Mouse (Mus musculus) gonadal fat pad, adult 2 months (tissue): ENCODE data around the gene Cdc42bpb. TPM values are rescaled to one million over a fixed set of nuclear protein-coding genes. Genes with fewer than 3 reads are reported as not detected.

ENCODE experiments used
- DNase-seq: peaks from one replicate; pipeline ENCODE4 v3.0.0-alpha.2; 2012; ENCODE audit warnings: low read depth
- polyA plus RNA-seq: library from polyadenylated mRNA; depleted of rRNA; stranded (reverse); fragments of >200 nt; gene quantifications from 2 replicates; pipeline ENCODE4 v1.2.3, GENCODE M21; 2012; rRNA removed

The Cdc42bpb gene
- 162 and 170 TPM in 2 replicates for polyA plus RNA-seq

DNA sequence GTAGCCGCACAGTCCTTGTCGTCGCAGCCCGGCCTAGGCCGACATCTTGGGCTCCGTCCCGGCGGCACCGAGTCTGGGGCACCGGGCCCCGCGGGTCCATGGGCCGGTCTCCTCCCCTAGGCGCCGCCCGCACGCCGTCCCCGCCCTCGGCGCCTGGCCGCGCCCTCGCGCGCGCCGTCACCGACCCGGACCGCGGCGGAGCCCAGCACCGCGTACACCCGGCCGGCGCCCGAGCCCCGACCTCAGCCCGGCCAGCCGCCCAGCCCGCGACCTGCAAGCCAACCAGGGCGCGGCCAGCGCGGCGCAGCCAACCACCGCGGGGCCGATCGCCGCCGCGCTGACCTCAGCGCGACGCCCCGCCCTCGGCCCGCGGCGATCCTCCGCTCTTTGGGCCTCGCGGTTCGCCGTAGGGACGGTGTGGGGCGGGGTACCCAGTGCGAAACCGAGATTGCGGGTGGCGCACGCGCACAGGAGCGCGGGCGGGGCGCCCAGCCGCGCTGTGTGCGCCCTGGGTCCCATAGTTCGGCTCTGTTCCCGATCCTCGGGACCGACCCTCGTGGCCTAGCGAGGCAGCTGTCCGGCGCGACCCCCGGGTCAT is at the start of gene Cdc42bpb:
TSS of gene Cdc42bpb (minus strand) at position 343 of the 598 bp plus-strand sequence.
- no peak for DNase-seq

DNA sequence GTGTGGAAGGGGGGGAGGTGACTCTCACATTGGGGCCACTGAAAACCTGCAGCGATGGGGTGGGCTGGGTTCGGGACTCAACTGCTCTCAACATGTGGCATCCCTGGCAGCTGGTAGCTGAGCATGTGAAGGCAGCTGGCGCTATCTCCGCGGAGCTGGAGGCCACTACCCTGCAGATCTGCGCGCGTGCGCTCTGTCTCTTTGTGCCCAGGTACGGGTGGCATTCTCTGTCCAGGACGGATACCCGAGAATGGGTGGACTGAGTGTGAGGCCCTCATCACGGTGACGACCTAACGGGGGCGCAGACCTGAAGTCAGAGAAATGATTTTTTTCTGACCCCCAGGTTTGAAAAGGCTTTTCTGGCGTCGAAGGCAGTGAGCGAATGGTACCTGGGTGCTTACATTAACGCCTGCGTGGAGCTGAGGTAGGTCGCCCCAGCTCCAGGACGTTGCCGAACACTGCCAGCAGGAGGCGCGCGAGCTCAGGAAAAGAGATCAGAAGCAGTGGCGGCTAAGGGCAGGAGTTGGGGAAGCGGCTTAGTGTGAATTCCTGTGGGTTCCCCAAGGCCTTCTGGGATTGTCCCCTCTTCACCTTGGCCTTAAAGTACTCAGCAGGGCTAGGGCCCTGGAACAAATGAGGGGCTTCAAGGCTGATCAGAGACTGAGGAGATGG is 48.4 kb upstream of the Cdc42bpb start:
- no peak for DNase-seq

DNA sequence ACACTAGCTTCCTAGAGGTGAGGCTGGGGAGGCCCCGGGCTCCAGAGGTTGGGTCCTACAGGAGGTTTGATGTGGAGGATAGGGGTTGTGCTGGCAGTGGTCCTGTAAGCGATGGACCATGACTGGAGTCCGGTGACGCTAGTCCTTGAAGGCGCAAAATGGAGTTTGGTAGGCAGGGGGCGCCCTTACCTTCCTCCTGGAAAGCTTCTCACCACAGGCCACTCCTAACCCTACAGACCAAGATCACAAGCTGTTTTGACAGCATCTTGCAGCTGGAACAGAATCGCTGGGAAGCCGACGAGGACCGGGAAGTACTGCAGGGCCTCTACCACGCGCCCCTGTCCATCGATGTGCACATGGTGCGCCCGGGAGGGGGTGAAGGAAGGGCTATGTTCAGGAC is 47.7 kb upstream of the Cdc42bpb start:
- DNase-seq: no peak

DNA sequence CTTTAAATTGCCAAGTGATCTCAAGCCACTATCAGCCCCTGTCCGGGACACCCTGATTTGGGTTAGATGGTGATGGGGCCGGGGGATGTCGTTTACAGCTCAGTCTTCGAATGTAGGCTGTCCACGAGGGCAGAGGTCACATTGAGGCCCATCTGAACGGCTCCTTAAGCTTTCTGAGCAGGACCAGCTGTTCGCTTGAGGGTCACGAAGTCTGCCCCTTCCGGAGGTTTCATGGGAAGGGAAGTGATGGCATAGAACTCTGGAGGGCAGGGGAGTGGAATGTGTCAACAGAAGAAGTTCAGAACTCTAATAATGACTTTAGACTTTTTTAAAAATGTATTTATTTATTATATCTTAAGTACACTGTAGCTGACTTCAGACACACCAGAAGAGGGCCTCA is 47.0 kb upstream of the Cdc42bpb start:
- DNase-seq: no peak

DNA sequence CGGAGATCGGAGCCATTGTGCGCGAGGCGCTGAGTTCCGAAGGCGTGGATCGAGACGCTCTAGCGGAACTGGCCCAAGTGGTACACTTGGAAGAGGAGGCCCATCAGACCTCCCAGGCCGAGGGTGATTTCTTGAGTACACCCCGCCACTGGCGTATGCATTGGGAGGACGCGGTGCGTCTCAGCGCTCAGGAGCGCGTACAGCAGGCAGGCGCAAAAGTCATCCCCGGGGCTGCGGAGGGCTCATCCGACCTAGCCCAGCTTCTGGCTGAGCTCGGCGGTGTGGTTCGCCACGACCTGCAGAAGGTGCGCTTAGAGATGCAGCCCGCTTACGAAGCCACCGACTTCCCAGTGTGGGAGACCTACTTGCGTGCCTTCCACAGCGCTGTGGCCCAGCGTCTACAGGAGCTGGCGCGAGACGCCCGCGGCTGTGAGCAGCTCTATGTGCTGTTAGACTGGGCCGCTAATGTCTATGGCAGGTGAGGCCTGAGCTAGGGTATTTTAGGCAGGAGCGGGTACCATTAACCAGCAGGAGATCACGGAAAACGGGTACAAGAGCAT is 46.1 kb upstream of the Cdc42bpb start:
- DNase-seq: no peak

DNA sequence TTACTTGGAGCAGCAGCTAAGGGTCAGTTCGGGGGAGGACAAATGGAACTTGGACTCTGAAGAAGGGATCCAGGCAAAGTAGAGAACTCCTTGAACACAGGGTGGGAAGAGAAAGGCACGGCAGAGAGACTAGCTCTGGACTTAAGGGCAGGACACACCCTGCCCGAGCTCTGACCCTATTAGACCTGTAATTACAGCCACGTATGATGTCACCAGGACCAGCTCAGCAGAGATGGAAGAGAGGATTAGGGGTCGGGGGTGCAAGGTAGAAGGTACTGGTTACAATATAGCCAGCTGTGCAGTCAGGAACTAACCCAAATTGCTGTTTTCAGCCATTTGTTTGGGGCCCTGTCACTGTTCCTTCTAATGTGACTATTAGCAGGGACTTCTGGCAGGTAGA is 45.3 kb upstream of the Cdc42bpb start:
- no peak for DNase-seq

DNA sequence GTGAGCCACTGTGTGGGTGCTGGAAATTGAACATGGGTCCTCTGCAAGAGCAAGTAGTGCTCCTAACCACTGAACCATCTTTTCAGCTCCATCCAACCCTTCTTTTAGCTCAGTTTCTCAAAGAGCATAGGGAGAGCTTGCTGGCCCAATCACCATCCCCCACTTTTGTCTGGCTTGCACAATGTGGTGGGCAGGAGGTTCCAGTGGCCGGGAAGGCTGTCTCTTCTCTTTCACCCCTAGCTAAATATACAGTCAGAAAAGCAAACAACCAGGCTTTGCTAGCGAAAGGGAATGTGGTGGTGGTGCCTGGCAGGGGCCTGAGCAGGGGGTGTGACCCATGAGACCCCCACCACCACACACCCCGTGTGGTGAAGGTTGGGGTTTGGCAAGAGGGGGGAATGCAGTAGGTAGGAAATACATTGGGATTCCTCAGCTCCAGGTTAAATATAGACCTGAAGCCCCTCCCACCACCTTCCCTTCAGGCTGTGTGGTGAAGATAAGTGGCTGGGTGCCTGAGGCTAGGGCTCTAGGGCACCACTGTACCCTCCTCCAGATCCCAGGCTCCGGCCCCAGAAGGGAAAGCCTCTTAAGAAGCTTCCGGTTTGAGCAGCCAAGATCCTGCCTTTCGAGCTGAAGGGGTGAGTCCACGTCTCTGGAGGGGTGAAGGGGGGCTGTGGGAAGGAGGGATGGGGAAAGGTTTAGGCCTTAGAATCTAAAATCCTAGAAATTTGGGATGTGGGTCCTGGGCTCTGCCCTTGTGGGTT is 43.6 kb upstream of the Cdc42bpb start:
- no peak for DNase-seq

DNA sequence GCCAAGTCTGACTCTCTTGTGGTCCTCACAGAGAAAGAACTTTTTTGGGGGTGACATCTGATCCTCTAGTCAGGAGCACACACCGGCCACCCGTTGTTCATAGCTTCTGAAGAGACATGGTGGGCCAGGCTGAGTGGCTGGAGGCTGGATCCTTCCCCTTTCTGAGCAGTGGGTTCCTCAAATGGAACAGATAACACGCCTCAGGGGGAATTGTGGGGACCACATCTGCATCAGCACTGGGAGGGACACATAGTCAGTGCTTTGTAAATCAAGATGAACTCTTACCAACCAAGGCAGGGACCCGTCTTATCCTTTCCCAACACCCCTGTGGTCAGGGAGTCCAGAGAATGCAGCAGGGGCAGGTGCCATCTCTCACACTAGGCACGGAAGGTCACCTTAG is 42.4 kb upstream of the Cdc42bpb start:
- DNase-seq: no peak

DNA sequence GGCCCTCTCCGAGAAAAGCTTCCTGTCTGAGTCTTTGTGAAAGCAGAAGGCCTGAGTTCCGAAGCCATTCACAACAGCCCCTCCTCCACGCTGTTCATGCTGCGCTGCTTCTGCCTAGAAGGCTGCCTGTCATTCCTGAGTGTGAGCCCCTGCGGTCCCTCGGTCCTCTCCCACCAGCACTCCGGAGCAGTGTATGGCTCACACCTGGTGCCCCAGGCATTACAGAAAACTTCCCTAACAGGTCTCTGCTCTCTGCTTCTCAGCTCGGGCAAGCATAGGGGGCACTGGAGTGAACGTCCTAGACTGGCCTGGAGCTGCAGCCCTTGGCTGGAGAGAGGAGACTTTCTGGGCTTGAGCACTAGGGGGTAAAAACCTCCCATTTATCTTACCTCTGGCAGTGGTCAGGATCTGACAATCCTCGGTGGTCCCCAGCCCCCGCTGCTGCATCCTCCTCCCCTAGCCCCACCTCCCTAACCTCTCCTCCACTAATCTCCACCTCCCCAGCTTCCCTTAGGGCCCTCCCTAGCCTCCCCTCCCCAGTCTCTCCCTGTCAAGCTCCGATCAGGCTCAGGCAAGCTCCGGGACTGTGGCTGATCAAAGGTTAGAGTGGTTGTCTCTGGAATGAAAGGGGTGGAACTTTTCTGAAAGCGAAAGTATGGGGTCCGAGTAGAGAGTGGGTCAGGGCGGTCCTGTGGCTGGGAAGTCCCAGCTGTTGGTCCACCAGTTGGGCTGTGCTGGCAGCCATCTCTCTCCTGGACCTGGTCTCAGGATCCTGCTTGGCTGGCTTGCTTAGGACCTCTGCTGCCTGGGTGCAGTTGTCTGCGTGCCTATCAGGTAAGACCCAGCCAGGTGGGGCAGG is 39.6 kb upstream of the Cdc42bpb start, which contains the start of gene Exoc3l4:
TSS of gene Exoc3l4 (plus strand) at position 97 of the 859 bp plus-strand sequence.
- no peak for DNase-seq

DNA sequence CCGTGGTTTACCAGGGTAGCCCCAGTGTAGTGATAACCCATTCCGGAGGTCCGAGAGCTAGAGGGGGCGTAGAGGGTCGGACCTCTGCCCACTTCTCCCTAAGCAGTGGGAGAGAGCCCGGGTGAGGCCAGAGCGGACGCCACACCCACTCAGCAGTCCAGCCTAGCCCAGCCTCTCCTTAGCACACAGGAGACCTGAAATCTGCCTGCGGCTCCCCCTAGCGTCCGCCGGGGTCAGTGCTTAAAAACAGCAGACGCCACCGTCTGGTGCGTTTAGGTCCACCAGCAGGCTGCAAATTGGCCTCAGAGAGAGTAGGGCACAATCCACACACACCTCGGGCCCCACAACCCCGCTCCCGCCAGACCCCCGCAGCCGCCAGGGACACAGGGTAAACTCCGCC is 35.8 kb upstream of the Cdc42bpb start:
- no peak for DNase-seq

DNA sequence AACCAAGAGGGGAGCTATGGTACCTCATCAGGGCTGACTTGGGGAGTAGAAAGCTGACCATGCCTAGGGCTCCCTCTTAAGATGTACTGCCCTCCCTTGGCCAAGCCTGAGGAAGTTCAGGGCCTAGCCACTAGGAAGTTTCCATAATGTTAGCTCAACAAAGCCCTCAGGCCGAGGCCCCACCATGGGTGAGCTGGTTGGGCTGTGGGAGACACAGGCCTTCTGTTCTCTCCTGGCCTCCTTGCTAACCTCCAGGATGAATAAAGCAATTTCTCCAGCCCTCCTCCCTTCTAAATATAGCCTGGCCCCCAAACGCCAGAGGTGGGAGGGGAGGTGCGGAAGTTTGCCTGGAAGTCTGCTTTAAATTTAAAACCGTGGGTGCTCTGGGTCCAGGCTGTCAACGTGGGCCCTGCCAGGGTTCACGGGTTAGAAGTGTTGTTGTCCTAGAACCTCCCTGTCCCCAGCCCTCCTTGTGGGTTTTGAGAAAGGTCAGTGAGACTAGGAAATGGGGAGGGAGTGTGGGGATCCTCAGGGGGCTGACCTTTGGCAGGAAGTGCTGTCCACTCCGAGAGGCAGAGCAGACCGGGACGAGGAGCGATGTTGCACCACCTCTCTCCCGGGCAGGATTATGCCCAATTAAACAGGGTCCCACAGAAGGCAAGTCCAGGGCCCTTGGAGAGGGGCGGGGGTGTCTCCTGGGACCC is 35.2 kb upstream of the Cdc42bpb start:
- DNase-seq: no peak

DNA sequence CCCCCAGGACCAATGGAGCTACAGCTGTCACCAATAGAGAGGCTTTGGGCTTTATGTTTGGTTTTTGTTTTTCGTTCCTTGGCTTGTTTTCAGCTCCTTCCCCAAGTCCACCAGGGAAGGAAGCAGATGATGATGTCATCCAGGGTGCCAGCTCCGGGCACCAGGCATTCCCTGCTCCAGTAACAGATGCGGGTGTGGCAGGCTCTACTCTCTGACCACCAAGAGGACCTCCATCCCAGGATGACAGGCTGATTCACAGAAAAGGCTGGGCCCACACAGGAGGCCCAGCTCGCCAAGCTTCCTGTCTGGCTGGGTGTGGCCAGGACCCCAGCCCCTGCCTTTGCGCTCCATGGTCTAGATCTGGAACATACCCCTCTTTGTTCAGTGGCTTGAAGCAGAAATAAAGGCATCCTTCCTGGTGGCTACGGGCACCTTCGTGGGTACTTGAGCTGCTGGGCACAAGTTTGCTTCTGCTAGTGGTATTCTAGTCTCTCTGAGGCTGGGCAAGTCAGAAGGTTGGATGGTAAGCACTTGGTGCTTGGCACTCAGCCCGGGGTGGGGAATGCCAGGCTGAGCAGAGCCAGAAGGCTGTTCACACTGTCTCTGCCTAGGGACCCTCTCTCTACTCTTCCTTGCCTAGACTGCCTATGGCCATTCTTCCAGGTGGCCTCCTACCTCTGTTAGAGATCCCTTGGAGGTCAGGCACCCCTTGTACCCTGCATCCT is 34.3 kb upstream of the Cdc42bpb start:
- no peak for DNase-seq

DNA sequence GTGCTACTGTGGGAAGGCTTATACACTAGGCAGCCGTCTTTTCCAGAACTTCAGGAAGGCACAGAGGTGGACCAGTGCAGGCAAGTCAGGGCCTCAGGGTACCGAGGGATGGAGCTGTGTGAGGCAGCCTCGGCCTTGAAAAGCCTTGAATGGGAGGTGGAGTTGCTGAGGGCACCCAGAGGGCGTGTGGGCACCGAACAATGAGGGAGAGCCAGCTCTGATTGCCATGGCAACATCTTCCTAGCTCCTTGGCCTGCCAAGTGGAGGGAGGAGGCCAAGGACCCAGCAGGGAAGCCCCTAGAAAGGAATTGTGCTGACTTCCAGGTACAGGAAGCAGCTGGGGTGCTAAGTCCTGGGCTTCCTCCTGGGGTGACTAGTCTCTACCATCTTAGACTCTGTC is 32.1 kb upstream of the Cdc42bpb start:
- no peak for DNase-seq

DNA sequence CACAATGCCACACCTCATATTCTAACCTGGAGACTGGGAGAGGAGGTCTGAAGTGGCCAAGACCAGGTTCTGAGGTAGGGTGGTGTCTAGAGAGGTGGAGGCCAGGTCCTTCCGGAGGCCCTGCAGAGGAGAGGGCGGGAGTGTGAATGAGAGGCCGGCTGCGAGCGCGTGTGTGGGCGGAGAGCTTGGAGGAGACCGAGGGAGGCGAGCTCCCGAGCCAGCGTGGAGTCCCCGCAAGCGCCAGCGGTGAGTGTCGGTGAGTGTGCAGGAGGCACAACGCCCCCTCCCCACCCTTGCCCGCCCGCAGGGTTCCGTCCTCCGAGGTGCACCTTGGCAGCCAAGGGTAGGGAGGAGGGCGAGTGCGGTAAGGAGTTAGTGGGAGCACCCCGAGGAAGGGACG is 29.1 kb upstream of the Cdc42bpb start, which contains the start of gene Lbhd2:
TSS of gene Lbhd2 (plus strand) at position 188 of the 400 bp plus-strand sequence.
- no peak for DNase-seq

DNA sequence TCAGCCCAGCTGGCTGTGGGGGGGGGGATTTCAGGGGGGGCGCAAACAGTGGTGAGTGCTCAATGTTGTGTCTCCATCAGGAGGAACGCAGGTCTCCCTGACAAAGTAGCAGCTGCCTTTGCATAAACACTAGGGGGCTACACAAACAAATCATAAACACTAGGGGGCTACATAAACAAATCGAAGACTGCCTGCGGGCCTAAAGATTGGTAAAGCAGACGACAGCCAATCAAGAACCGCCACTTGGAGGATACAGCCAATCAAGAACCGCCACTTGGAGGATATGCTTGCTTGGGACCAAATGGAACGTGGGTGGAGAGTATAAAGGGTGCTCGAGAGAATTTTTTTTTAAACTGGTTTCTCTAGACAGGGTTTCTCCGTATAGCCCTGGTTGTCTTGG is 27.4 kb upstream of the Cdc42bpb start:
- no peak for DNase-seq

DNA sequence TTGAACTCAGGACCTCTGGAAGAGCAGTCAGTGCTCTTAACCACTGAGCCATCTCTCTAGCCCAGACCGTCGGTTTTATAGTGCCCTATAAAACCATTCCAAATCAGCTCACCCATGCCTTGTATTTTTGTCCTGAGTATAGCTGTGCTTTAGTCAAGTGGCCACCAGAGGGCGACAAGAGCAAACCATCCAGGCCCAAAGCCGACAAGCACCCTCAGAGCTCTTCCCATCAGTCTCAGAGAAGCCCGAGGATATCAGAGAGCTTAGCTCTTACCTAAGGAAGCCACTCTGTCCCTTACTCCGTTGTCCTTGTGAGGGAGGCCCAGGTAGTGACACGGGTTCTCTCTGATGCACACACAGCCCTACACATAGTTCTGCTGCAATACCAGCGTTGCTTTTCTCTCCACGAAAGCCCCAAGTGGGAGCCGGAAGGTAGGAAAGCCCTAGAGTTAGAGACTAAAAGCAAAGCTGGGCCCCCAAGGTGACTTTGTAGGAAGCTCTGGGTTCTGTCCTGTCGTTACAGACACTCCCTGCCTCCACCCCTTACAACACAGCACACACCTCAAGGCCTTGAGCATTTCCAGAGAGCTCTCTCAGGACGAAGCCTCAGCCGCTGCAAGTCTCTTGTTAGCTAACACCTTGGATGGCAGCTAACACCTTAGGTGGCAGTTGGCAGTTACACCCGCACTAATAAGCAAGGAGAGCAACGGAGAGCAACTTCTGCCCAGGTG is 24.1 kb upstream of the Cdc42bpb start:
- no peak for DNase-seq

DNA sequence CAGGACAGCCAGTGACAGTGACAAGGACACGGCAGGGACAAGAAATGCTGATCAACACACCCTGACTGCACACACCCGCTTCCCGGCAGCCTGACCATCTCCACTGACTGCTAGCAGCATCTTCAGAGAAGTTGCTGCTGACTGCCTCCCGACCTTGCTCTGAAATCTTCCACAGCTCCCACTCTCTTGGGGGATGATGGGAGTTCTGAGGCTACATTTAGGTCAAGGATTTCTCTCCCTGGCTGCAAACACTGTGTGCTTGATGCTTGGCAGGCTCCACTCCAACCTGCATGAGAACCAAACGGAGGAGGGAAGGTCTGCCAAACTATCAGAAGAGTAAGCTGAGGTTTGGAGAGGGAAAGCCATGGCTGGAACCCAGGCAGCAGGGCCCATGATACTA is 19.5 kb upstream of the Cdc42bpb start:
- no peak for DNase-seq

DNA sequence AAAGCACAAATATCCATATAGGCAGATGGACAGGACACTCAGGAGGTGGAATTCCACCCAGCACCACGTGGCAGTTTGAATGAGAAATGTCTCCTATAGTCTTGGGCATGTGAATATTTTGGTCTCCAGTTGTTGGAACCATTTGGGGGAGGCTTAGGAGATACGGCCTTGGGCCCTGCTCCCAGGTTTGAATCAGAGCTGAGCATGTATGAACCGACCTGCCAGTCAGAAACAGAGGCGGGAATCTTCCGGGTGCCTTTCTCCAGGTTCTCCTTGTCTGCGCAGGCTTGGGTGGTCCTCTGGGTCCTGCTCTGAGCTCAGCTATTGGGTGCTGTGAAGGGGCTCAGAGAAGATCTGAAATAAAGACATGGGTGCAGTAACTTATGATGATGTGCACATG is 16.5 kb upstream of the Cdc42bpb start:
- no peak for DNase-seq

DNA sequence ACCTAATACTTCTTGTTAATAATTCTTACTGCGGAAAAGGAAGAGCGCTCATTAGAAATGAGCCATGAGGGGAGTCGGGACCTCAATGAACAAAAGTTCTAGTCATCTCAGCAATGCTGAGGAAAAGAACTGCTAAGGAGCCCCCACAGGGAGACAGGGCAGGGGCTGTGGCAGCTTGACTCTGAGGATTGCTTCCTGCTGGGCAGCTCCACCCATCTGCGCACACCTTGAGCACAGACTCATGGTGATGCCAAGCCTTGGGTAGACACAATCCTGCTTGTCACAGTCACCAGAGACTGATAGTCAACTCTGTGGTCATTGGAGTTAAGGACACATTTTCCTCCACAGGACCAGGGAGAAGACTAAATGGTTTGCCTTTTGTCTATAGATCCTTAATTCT is 9.6 kb upstream of the Cdc42bpb start:
- no peak for DNase-seq
